Mouse (Mus musculus) erythroblast, adult 5-6 weeks (primary cell): ENCODE results near the gene Cep135. TPM values are rescaled to one million over a fixed set of nuclear protein-coding genes. Genes with fewer than 3 reads are reported as not detected.

Experiments
- ATAC-seq: replicated peaks from 2 replicates; pipeline ENCODE4 v1.8.0; 2016; ENCODE audit warnings: moderate number of reproducible peaks, mild to moderate bottlenecking, moderate TSS enrichment, inconsistent platforms; ENCODE audit not compliant: poor library complexity, low FRiP score, severe bottlenecking
- total RNA-seq, 2 experiments: library from RNA; stranded (forward) in 1 of 2; stranded (reverse) in 1 of 2; fragments of 150-400 nt in 1 of 2; fragments of 200-764, 138-1000 nt in 1 of 2; gene quantifications; 2 replicates each; pipeline versions ENCODE4 v1.2.3 to v1.2.4; 2015 to 2017; ENCODE audit warnings: low replicate concordance in 2 of 2

Gene Cep135
- total RNA-seq, 2 experiments from 2014 or later = 9.4 to 13.7 TPM

DNA sequence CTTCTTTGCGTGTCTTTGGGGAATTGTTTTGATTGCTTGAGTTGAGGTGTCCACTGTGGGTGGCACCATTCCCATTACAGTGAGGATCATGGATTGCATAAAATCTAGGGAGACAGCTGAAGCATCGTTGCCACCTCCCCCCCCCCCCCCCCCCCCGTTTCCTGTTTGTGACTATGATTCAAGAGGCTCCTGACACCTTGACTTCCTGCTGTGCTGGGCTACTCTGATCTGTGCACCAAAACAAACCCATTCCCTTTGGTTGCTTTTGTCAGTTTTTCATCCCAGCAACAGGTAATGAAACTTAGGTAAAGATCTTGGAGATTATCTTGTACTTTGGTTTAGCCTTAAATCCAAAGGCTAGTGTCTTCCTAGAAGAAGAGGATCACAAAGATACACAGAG, 92.5 kb downstream of the Cep135 start:
- no peak for ATAC-seq

GRCm38 (mm10) chr5:76681895-76682656, 93.6 kb downstream of the Cep135 start:
- ATAC-seq = no peak

GRCm38 (mm10) chr5:76683455-76683854, 95.0 kb downstream of the Cep135 start:
- no peak for ATAC-seq

DNA sequence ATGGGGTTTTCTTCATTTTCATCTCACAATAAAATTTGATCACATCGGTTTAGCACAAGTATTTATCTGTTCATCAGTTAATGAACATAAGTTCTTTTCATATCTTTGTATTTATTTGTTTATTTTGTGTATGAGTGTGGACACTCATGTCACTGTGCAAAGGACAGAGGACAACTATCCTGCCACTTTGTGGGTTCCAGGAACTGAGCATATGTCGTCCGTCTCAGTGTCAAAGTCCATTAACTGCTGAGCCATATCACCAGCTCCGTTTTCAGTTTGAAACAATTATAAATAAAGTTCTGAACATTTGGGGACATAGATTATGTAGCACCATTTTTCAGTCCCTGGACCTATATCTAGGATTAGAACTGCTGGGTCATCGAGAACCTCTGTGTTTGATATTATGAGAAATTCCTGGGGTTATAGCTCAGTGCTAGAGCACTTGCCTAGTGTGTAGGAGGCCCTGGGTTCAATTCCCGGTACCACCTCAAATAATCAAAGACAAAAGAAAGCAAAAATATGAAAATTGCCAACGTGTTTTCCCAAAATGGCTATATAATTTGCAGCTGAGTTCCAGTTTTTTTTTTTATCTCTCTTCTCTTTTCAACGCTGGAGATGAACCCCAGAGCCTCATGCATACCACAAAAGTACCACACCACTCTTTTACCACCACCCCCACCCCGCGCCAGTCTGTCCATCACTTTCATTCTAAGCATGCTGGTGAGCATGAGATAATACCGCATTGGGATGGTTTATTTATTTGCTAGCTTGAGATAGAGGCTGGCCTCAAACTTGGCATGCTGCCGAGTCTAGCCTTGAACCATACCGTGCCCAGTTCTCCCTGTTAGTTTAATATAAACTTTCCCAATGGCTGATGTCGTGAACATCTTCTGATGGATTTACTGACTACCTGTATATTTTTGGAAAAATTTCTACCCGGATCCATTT, 96.4 kb downstream of the Cep135 start:
- peak; percentile 80 for ATAC-seq

GRCm38 (mm10) chr5:76687961-76688600, 99.6 kb downstream of the Cep135 start:
- ATAC-seq = peak; percentile 60

DNA sequence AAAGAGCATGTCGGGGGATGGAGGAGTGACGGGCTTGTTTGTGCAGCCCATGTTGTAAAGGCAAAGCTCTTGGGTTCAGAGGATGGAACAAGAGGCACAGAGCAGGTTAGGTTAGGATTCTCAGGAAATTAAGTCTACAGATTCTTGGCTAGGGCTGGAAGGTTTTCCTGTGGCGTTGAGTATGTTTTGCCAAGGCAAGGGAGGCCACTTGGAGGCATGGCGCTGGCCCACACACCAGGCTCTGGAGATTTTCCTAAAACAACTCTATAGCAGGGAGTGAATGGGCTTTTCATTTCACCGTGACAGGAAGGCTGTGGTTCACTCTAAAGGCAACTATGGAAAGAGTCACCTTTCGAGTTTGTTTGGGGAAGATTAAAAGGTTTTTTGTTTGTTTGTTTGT, 100.1 kb downstream of the Cep135 start:
- ATAC-seq = no peak

- no peak for ATAC-seq
Measured at GRCm38 (mm10) chr5:76690177-76690593, 101.7 kb downstream of the Cep135 start.

DNA sequence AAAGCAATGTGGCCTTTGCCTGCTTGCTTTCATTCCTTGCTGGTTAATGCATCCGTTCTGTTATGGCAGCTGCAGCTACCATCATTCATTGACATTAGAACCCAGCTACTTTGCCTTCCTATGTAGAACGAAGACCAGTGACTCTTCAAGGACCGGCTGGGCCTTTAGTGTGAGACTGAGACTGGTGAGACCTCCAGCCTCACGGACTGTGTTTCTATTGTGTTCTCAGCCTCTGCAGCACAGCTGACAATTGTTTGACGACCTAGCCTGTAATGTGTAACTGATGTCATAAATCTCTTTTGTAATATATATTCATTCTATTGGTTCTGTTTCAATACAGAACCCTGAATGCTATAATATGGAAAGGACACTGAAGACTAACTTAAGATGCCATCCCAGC, 102.8 kb downstream of the Cep135 start:
- ATAC-seq = no peak

- no peak for ATAC-seq
Measured at GRCm38 (mm10) chr5:76691706-76692424, 103.4 kb downstream of the Cep135 start.

Other genes starting within 250 kb of the Cep135 start
- gene Nmu, start 224.9 kb upstream of the Cep135 start, total RNA-seq (2015; ENCODE audit: low replicate concordance) = not detected in 2 replicates
- not detected in 2 replicates for gene Nmu, start 224.9 kb upstream of the Cep135 start, total RNA-seq (2017; ENCODE audit: low replicate concordance)
- gene Gm7271, start 104.7 kb upstream of the Cep135 start, total RNA-seq (2015; ENCODE audit: low replicate concordance) = not detected in 2 replicates
- gene Gm7271, start 104.7 kb upstream of the Cep135 start, total RNA-seq (2017; ENCODE audit: low replicate concordance) = not detected in 2 replicates
- 23.1 and 32.4 TPM in 2 replicates for gene Exoc1, start 59.4 kb upstream of the Cep135 start, total RNA-seq (2015; ENCODE audit: low replicate concordance)
- 16.2 and 18.7 TPM in 2 replicates for gene Exoc1, start 59.4 kb upstream of the Cep135 start, total RNA-seq (2017; ENCODE audit: low replicate concordance)
- 10.0 and 18.1 TPM in 2 replicates for gene C530008M17Rik, start 67.8 kb downstream of the Cep135 start, total RNA-seq (2015; ENCODE audit: low replicate concordance)
- 18.9 and 23.7 TPM in 2 replicates for gene C530008M17Rik, start 67.8 kb downstream of the Cep135 start, total RNA-seq (2017; ENCODE audit: low replicate concordance)